Mouse (Mus musculus) heart, embryonic 12.5 days (tissue): ENCODE data around the gene Ptgds. TPM values are rescaled to one million over a fixed set of nuclear protein-coding genes. Genes with fewer than 3 reads are reported as not detected.

Experiments used
- ATAC-seq: fragments of 200-750 bp; cut with Nextera tagmentation; 2 replicates; pipeline ENCODE4 v1.8.0; 2017; ENCODE audit warnings: moderate TSS enrichment, moderate library complexity; ENCODE audit not compliant: insufficient number of reproducible peaks, low FRiP score
- H3K27ac ChIP-seq: fragments of 300-500 bp; sonication (generic); 2 replicates; pipeline ENCODE4 v1.5.1; 2016; ENCODE audit warnings: mild to moderate bottlenecking, moderate library complexity; ENCODE audit not compliant: poor library complexity, severe bottlenecking
- H3K27me3 ChIP-seq: fragments of 300-500 bp; sonication (generic); replicated peaks from 2 replicates; pipeline ENCODE4 v1.6.1; 2016; ENCODE audit warnings: mild to moderate bottlenecking, moderate library complexity
- H3K36me3 ChIP-seq: fragments of 300-500 bp; sonication (generic); 2 replicates; pipeline ENCODE4 v1.6.1; 2016; ENCODE audit warnings: mild to moderate bottlenecking, moderate library complexity
- H3K4me1 ChIP-seq: fragments of 300-500 bp; sonication (generic); replicated peaks from 2 replicates; pipeline ENCODE4 v1.6.1; 2016; ENCODE audit warnings: mild to moderate bottlenecking
- H3K4me2 ChIP-seq: fragments of 300-500 bp; sonication (generic); 2 replicates; pipeline ENCODE4 v1.6.1; 2016; ENCODE audit warnings: mild to moderate bottlenecking, moderate library complexity
- H3K4me3 ChIP-seq: fragments of 300-500 bp; sonication (generic); 2 replicates; pipeline ENCODE4 v1.5.1; 2016; ENCODE audit warnings: mild to moderate bottlenecking
- H3K9ac ChIP-seq: fragments of 300-500 bp; sonication (generic); 2 replicates; pipeline ENCODE4 v1.6.1; 2016; ENCODE audit warnings: mild to moderate bottlenecking, moderate library complexity
- H3K9me3 ChIP-seq: fragments of 300-500 bp; sonication (generic); replicated peaks from 2 replicates; pipeline ENCODE4 v1.6.1; 2016; ENCODE audit warnings: mild to moderate bottlenecking, moderate library complexity
- WGBS: fragments of 180-500 bp; shearing (Covaris S2); methylation state at CpG from one replicate; pipeline ENCODE4 v1.1.7; 2016; 5-methylcytosine and 5-hydroxymethylcytosine counted together
- microRNA-seq: library from miRNA; unstranded; fragments of <30 nt; microRNA quantifications from one replicate; pipeline ENCODE4, GENCODE M21; 2017
- polyA plus RNA-seq: library from polyadenylated mRNA; unstranded; fragments of >200 nt; fragmentation: Nextera tagmentation; extraction: Ambion mirVana; gene quantifications from 2 replicates; pipeline ENCODE4 v1.2.1, GENCODE M21; 2016

Ptgds gene
- polyA plus RNA-seq, 1 experiment from 2014 or later = 2.4 TPM

GRCm38 (mm10) chr2:25423626-25424025 lies 46.2 kb downstream of the Ptgds start:
- peaks cover 59% of the 10 kb centered on the region for H3K27me3 ChIP-seq
- ATAC-seq = no peak
- no peak overlapping the region for H3K27ac ChIP-seq

DNA sequence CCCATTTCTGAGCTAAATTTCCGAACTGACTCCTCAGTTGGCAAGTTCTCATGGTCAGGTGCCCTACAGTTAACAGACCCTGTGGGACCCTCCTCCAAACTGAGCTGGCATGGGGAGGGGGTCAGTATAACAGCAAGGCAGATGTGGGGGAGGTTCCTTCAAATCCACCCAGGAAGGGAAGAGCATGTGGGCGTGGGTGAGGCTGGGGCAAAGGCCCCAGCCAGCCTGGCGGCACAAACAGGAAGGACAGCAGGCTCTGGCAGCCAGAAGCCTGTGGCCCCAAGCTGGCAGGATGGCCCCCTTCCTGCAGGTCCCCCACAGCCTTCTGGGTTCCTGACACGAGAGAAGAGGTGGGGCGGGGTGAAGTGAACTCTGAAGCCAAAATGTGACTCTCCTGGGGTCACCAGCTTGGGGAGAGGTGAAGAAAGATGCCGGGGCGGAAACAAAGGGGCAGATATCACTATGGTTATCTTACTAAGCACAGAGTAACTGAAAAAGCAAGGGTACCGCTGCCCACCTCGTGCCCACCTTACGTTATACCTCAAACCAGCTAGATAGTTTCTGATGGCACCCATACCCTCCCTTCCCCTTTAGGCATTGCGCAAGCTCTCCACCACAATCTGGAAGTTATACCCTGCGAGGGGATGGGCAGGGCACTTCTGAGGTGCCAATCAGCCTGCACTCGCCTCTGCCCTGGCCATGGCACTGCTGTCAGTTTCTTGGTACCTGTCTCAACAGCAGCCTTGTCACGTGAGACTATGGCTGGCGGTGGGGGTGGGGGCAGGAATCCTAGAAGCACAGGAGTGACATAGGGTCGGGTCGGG lies 47.0 kb downstream of the Ptgds start, which contains the start of gene Fut7:
Fut7 (plus strand) TSS at position 681 of the 824 bp plus-strand sequence.
- WGBS = 52% methylated on average over 17 of the region's 17 CpGs
- Histone ChIP-seq H3K4me2 (no peak within 1 kb of the TSS), H3K36me3 (no peaks in the 10 kb centered on the region), H3K27ac (no peak within 1 kb of the TSS), H3K9ac (no peak within 1 kb of the TSS), H3K27me3 (peaks cover 67% of the 10 kb centered on the region), H3K4me1 (peaks cover 4% of the 10 kb centered on the region; the same call in 1 of the 2 replicates), H3K9me3 (no peaks in the 10 kb centered on the region), H3K4me3 (no peak within 1 kb of the TSS)
- no peak for ATAC-seq

More at GRCm38 (mm10) chr2:25423626-25424025, 46.2 kb downstream of the Ptgds start:
- no peaks in the 10 kb centered on the region for H3K36me3 ChIP-seq
- no peak overlapping the region for H3K4me3 ChIP-seq
- H3K4me2 ChIP-seq = no peak overlapping the region
- no peaks in the 10 kb centered on the region for H3K9me3 ChIP-seq
- 33% methylated on average over 1 of the region's 1 CpGs for WGBS
- H3K9ac ChIP-seq = no peak overlapping the region
- H3K4me1 ChIP-seq = peaks cover 4% of the 10 kb centered on the region; the same call in 1 of the 2 replicates

- H3K27me3 ChIP-seq = peaks cover 65% of the 10 kb centered on the region
- 15% methylated on average over 3 of the region's 3 CpGs for WGBS
- ATAC-seq = no peak
Measured at GRCm38 (mm10) chr2:25421896-25422295, 48.0 kb downstream of the Ptgds start.

GRCm38 (mm10) chr2:25417426-25417825 lies 52.4 kb downstream of the Ptgds start:
- no peaks in the 10 kb centered on the region for H3K9me3 ChIP-seq
- H3K27ac ChIP-seq = no peak overlapping the region
- ATAC-seq = no peak
- H3K27me3 ChIP-seq = peaks cover 31% of the 10 kb centered on the region
- 33% methylated on average over 3 of the region's 3 CpGs for WGBS
- H3K4me3 ChIP-seq = no peak overlapping the region
- peaks cover under 1% of the 10 kb centered on the region; the same call in 1 of the 2 replicates for H3K4me1 ChIP-seq
- H3K4me2 ChIP-seq = no peak overlapping the region
- H3K36me3 ChIP-seq = no peaks in the 10 kb centered on the region
- H3K9ac ChIP-seq = no peak overlapping the region

More at GRCm38 (mm10) chr2:25421896-25422295, 48.0 kb downstream of the Ptgds start:
- Histone ChIP-seq H3K9ac (no peak overlapping the region), H3K4me2 (no peak overlapping the region), H3K9me3 (no peaks in the 10 kb centered on the region), H3K36me3 (no peaks in the 10 kb centered on the region), H3K4me3 (no peak overlapping the region), H3K27ac (no peak overlapping the region), H3K4me1 (peaks cover 4% of the 10 kb centered on the region; the same call in 1 of the 2 replicates)

Small RNA genes within 50 kb of the gene (microRNA-seq; reads per million reads assigned to microRNA genes)
- not detected for gene Mir3087

Other genes with a start within 250 kb of the Ptgds start
- 388 and 392 TPM in 2 replicates for gene Tubb4b, start 245.3 kb downstream of the Ptgds start, polyA plus RNA-seq
- not detected in 2 replicates for gene Slc34a3, start 235.7 kb downstream of the Ptgds start, polyA plus RNA-seq
- gene Rnf224, start 233.3 kb downstream of the Ptgds start, polyA plus RNA-seq = not detected in 2 replicates
- 6.5 and 7.6 TPM in 2 replicates for gene Rnf208, start 227.8 kb downstream of the Ptgds start, polyA plus RNA-seq
- gene Cysrt1, start 227.6 kb downstream of the Ptgds start, polyA plus RNA-seq = not detected in 2 replicates
- 2.6 and 3.2 TPM in 2 replicates for gene AL732309.1, start 223.2 kb downstream of the Ptgds start, polyA plus RNA-seq
- gene Tmem203, start 214.6 kb downstream of the Ptgds start, polyA plus RNA-seq = 18.3 and 19.1 TPM in 2 replicates
- gene Tprn, start 207.4 kb downstream of the Ptgds start, polyA plus RNA-seq = 4.9 and 5.1 TPM in 2 replicates
- gene Ssna1, start 197.6 kb downstream of the Ptgds start, polyA plus RNA-seq = 131 and 133 TPM in 2 replicates
- gene Anapc2, start 197.6 kb downstream of the Ptgds start, polyA plus RNA-seq = 83.4 and 87.7 TPM in 2 replicates
- gene Tmem210, start 181.9 kb downstream of the Ptgds start, polyA plus RNA-seq = not detected in 2 replicates
- not detected in 2 replicates for gene Lrrc26, start 180.1 kb downstream of the Ptgds start, polyA plus RNA-seq
- gene Grin1, start 150.9 kb downstream of the Ptgds start, polyA plus RNA-seq = 0.44 TPM in 1 of 2 replicates, not detected in the other
- 34.0 and 40.9 TPM in 2 replicates for gene Man1b1, start 137.7 kb downstream of the Ptgds start, polyA plus RNA-seq
- 11.3 TPM in 2 replicates for gene Dpp7, start 113.7 kb downstream of the Ptgds start, polyA plus RNA-seq
- 10.7 and 11.2 TPM in 2 replicates for gene Uap1l1, start 104.4 kb downstream of the Ptgds start, polyA plus RNA-seq
- gene Sapcd2, start 97.7 kb downstream of the Ptgds start, polyA plus RNA-seq = 18.5 and 20.0 TPM in 2 replicates
- 0.18 and 0.44 TPM in 2 replicates for gene Entpd2, start 74.2 kb downstream of the Ptgds start, polyA plus RNA-seq
- 22.3 and 22.4 TPM in 2 replicates for gene Npdc1, start 70.7 kb downstream of the Ptgds start, polyA plus RNA-seq
- gene Fut7, start 46.8 kb downstream of the Ptgds start, polyA plus RNA-seq = not detected in 2 replicates
- gene Abca2, start 41.3 kb downstream of the Ptgds start, polyA plus RNA-seq = 4.8 and 5.0 TPM in 2 replicates
- 1.1 and 1.4 TPM in 2 replicates for gene Clic3, start 13.2 kb downstream of the Ptgds start, polyA plus RNA-seq
- 22.1 and 22.7 TPM in 2 replicates for gene Paxx, start 9.0 kb downstream of the Ptgds start, polyA plus RNA-seq
- not detected in 2 replicates for gene Lcn12, start 23.9 kb upstream of the Ptgds start, polyA plus RNA-seq
- gene Fbxw5, start 30.7 kb upstream of the Ptgds start, polyA plus RNA-seq = 82.7 and 83.3 TPM in 2 replicates
- 2.4 and 3.3 TPM in 2 replicates for gene C8g, start 31.7 kb upstream of the Ptgds start, polyA plus RNA-seq
- 21.1 and 22.3 TPM in 2 replicates for gene Traf2, start 76.9 kb upstream of the Ptgds start, polyA plus RNA-seq
- 300 and 303 TPM in 2 replicates for gene Edf1, start 87.8 kb upstream of the Ptgds start, polyA plus RNA-seq
- gene Mamdc4, start 104.8 kb upstream of the Ptgds start, polyA plus RNA-seq = 1.2 and 3.5 TPM in 2 replicates
- gene Phpt1, start 105.2 kb upstream of the Ptgds start, polyA plus RNA-seq = 161 and 164 TPM in 2 replicates
- 0.46 and 0.51 TPM in 2 replicates for gene Ajm1, start 111.7 kb upstream of the Ptgds start, polyA plus RNA-seq
- 48.6 and 49.2 TPM in 2 replicates for gene Rabl6, start 138.5 kb upstream of the Ptgds start, polyA plus RNA-seq
- 0.12 and 0.14 TPM in 2 replicates for gene Ccdc183, start 147.6 kb upstream of the Ptgds start, polyA plus RNA-seq
- gene Tmem141, start 152.0 kb upstream of the Ptgds start, polyA plus RNA-seq = 15.3 and 17.8 TPM in 2 replicates
- 0.63 and 1.1 TPM in 2 replicates for gene Fcna, start 158.0 kb upstream of the Ptgds start, polyA plus RNA-seq
- gene Lcn8, start 183.1 kb upstream of the Ptgds start, polyA plus RNA-seq = not detected in 2 replicates
- not detected in 2 replicates for gene Lcn5, start 187.9 kb upstream of the Ptgds start, polyA plus RNA-seq
- not detected in 2 replicates for gene Lcn6, start 206.7 kb upstream of the Ptgds start, polyA plus RNA-seq
- not detected in 2 replicates for gene Lcn10, start 212.7 kb upstream of the Ptgds start, polyA plus RNA-seq
- not detected in 2 replicates for gene Obp2a, start 230.0 kb upstream of the Ptgds start, polyA plus RNA-seq
- gene Bmyc, start 236.7 kb upstream of the Ptgds start, polyA plus RNA-seq = 57.5 and 58.9 TPM in 2 replicates